Mouse (Mus musculus): ENCODE results near the gene Cdk10. TPM values are rescaled to one million over a fixed set of nuclear protein-coding genes. Genes with fewer than 3 reads are reported as not detected.

The Cdk10 gene
- total and polyA plus RNA-seq, 3 experiments = 24.8 to 35.7 (median 33.9) TPM

DNA sequence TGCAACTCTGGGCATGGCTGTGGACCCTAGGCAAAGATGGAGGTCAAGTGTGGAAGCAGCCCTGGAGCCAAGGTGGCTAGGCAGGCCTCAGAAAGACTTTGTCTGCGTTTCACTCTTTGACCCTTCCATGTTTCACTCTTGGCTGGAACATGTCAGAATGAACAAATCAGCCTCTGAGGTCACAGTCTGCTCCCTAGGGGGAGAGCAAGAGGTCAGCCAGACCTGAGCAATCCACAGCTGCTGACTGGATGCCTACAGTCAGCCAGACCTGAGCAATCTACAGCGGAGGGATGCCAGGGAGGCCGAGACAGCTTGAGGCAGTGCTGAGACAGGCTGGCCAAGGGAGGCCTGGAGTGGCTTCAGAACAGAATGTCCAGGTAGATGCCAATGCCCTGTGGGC is 43.3 kb upstream of the Cdk10 start:
- Histone ChIP-seq H3K4me3 (replicated peaks in 1 of 3; ENCODE audit: low read depth in 2 of 3, low read length in 2 of 3, poor library complexity in 1 of 3) (peak overlapping the region in 1 of 3 experiments; percentile 19), H3K4me2 (ENCODE audit: insufficient read depth, low read depth, poor library complexity, severe bottlenecking) (no peak overlapping the region), H3K9me3 (replicated peaks; ENCODE audit: low read length) (peaks cover 22% of the 10 kb centered on the region), H3K9ac (ENCODE audit: insufficient read depth, low read depth) (no peak overlapping the region), H3K36me3 (replicated peaks in 1 of 2; ENCODE audit: control insufficient read depth in 1 of 2, insufficient read depth in 1 of 2, low read length in 1 of 2) (no peaks in the 10 kb centered on the region), H3K27ac (ENCODE audit: insufficient read depth, low read depth) (no peak overlapping the region), H3K4me1 (ENCODE audit: control insufficient read depth in 1 of 2, insufficient read depth in 2 of 2) (peaks cover 0 to 3% of the 10 kb centered on the region in 2 experiments; a peak in 1 of 4 replicates), H3K27me3 (replicated peaks) (peaks cover 27% of the 10 kb centered on the region), H3K79me2 (replicated peaks; ENCODE audit: control insufficient read depth, extremely low read depth, insufficient read depth, poor library complexity, severe bottlenecking) (no peaks in the 10 kb centered on the region)
- dilution Hi-C loops (cut with MboI; ENCODE audit: extremely low pct_ligation_motif_present, extremely low pct_unique_long_range_greater_than_20kb, low sequenced_read_pairs) = no loop called here
- TF ChIP-seq TBP (conservative IDR thresholded peaks at IDR 0.05; ENCODE audit: low read depth, low read length) (peak; percentile 87), POLR2A (IDR thresholded peaks at IDR 0.05; ENCODE audit: low read depth, low read length) (peak; percentile 37), ETS1 (conservative IDR thresholded peaks at IDR 0.05; ENCODE audit: low read depth, low read length) (peak; percentile 23; the same call in 1 of the 2 replicates), SIN3A (IDR thresholded peaks at IDR 0.05; ENCODE audit: low read length) (peak; percentile 95), TCF12 (IDR thresholded peaks at IDR 0.05; ENCODE audit: low read depth, low read length) (peak; percentile 64; the same call in 1 of the 2 replicates), HCFC1 (IDR thresholded peaks at IDR 0.05; ENCODE audit: low read depth, low read length) (peak; percentile 81), KAT2A (IDR thresholded peaks at IDR 0.05; ENCODE audit: insufficient replicate concordance, low read length) (0 out of 2 replicates have a peak, but pooled peaks have one; percentile 53), IRF4 (IDR thresholded peaks at IDR 0.05; ENCODE audit: low read depth, low read length) (peak; percentile 71), BHLHE40 (IDR thresholded peaks at IDR 0.05; ENCODE audit: low read depth, low read length) (0 out of 2 replicates have a peak, but pooled peaks have one; percentile 12), UBTF (IDR thresholded peaks at IDR 0.05; ENCODE audit: low read depth, low read length) (0 out of 2 replicates have a peak, but pooled peaks have one; percentile 50), JUND (conservative IDR thresholded peaks at IDR 0.05; ENCODE audit: low read depth, low read length) (no peak), ELF1 (IDR thresholded peaks at IDR 0.05; ENCODE audit: low read depth, low read length) (0 out of 2 replicates have a peak, but pooled peaks have one; percentile 43), ZNF384 (IDR thresholded peaks at IDR 0.05; ENCODE audit: low read depth, low read length) (no peak), NRF1 (IDR thresholded peaks at IDR 0.05; ENCODE audit: low read depth, low read length) (no peak), MAFK (IDR thresholded peaks at IDR 0.05; ENCODE audit: insufficient replicate concordance, low read length) (no peak), NELFE (IDR thresholded peaks at IDR 0.05; ENCODE audit: low read depth, low read length) (no peak)
- in situ Hi-C loops (cut with MboI; ENCODE audit: low pct_ligation_motif_present, low pct_unique_long_range_greater_than_20kb, low sequenced_read_pairs) = no loop called here
- peak; percentile 57 for DNase-seq (ENCODE audit: extremely low read depth)

DNA sequence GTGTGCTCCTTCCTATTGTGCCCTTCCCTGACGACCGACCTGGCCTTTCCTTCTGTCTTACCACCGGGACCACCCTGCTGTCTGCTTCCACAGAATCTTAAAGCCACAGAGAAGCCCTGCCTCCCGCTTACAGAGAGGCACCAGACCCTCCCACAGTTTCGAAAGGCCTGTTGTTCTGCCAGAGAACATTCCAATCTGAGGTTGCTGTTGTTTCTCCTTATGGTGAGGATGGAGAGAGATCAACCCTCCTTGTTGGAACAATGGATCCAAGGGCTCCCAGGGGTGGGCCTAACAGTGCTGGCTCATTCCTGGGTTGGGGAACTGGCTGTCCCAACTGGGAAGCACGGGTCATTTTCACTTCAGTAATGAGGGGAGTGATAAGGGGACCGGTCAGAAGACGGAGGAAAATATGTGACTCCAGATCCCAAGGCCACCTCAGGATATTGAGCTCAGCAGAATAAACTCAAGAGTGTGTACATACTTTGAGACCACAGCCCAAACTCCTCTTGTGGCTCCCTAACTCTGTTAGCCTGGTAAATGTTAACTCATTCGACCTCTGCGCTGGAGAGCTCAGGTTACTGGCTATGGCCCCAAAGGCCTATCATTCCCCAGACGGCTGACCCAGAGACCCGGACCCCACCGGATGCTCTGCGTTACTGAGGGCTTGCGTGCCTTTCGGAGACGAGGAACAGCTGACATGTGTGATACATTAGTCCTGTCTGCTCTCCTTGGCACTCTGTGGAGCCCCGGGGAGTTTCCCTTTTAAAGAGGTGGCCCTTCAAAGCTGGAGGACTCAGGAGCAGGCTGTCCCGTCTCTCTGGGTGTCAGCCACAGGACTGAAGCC is 38.9 kb upstream of the Cdk10 start, which contains the start of gene Dpep1:
Dpep1 (plus strand) TSS at position 677 of the 844 bp plus-strand sequence.
- peaks cover 47% of the 10 kb centered on the region for H3K27me3 ChIP-seq (replicated peaks)
- H3K4me2 ChIP-seq (ENCODE audit: insufficient read depth, low read depth, poor library complexity, severe bottlenecking) = no peak within 1 kb of the TSS
- H3K79me2 ChIP-seq (replicated peaks; ENCODE audit: control insufficient read depth, extremely low read depth, insufficient read depth, poor library complexity, severe bottlenecking) = no peaks in the 10 kb centered on the region
- no peak within 1 kb of the TSS for H3K27ac ChIP-seq (ENCODE audit: insufficient read depth, low read depth)
- peaks cover 2% of the 10 kb centered on the region for H3K9me3 ChIP-seq (replicated peaks; ENCODE audit: low read length)
- H3K9ac ChIP-seq (ENCODE audit: insufficient read depth, low read depth) = no peak within 1 kb of the TSS
- no peak for DNase-seq (ENCODE audit: extremely low read depth)
- in situ Hi-C loops (cut with MboI; ENCODE audit: low pct_ligation_motif_present, low pct_unique_long_range_greater_than_20kb, low sequenced_read_pairs) (loop anchor here (5.0 kb wide), 1 partner anchor 73 kb away; no protein-coding TSS in a partner anchor), dilution Hi-C loops (cut with MboI; ENCODE audit: extremely low pct_ligation_motif_present, extremely low pct_unique_long_range_greater_than_20kb, low sequenced_read_pairs) (no loop called here)
- H3K4me3 ChIP-seq (replicated peaks in 1 of 3; ENCODE audit: low read depth in 2 of 3, low read length in 2 of 3, poor library complexity in 1 of 3) = no peak within 1 kb of the TSS
- no peaks in the 10 kb centered on the region for H3K36me3 ChIP-seq (replicated peaks in 1 of 2; ENCODE audit: control insufficient read depth in 1 of 2, insufficient read depth in 1 of 2, low read length in 1 of 2)
- no peak for TF ChIP-seq ELF1 (IDR thresholded peaks at IDR 0.05; ENCODE audit: low read depth, low read length)
- no peak for TF ChIP-seq ETS1 (conservative IDR thresholded peaks at IDR 0.05; ENCODE audit: low read depth, low read length)
- TF ChIP-seq NELFE (IDR thresholded peaks at IDR 0.05; ENCODE audit: low read depth, low read length) = no peak
- TF ChIP-seq NRF1 (IDR thresholded peaks at IDR 0.05; ENCODE audit: low read depth, low read length) = no peak
- TF ChIP-seq ZC3H11A (IDR thresholded peaks at IDR 0.05; ENCODE audit: low read depth, low read length) = no peak
- peaks cover 0 to 3% of the 10 kb centered on the region in 2 experiments; a peak in 2 of 4 replicates for H3K4me1 ChIP-seq (ENCODE audit: control insufficient read depth in 1 of 2, insufficient read depth in 2 of 2)

All from CH12.LX (cell line).